Mouse (Mus musculus): ENCODE results near the gene Cenpe.

- TF ChIP-seq POLR2A (IDR thresholded peaks at IDR 0.05; ENCODE audit: borderline replicate concordance, extremely low read depth, insufficient read depth, insufficient read length, poor library complexity, severe bottlenecking) (no peak), CTCF (IDR thresholded peaks at IDR 0.05; ENCODE audit: borderline replicate concordance, extremely low read depth, insufficient read depth, insufficient read length) (no peak)
Observed at GRCm38 (mm10) chr3:135307411-135308259, 95.3 kb downstream of the Cenpe start, which contains the start of gene Slc9b2.

Measured in brain, embryonic 14.5 days (tissue).